11 mouse cellular contexts compared by ENCODE assay signal in the genomic region with DNA sequence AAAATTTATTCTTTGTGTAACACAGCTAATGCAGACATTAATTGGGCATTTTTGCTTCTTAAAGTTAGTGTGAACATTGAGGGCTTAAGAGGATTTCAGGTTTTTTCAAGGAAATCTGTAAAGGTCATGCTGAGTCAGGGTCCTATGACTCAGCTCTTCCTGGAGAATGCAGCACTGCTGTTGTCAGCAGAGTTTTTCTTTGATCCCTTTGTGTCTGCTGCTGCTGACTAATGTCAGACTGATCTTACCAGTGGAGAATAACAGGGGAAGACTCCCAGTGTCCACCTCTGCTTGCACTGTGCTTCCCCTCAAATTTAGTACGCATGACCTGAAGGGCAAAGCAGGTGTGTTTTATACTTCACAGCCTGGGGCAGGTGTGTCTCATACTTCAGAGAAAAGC. TPM values are rescaled to one million over a fixed set of nuclear protein-coding genes. Genes with fewer than 3 reads are reported as not detected.
A peak's percentile ranks its signal among the peaks of the same experiment; 100 is the strongest.
DNase-seq lines count a peak whose midpoint lies in the region; ATAC-seq and TF ChIP-seq lines count a peak whose summit lies in the region.
"Had no signal": no experiment of that assay in that cellular context is flagged by ENCODE, and none has a peak within 500 bp of the region (broad histone marks: within the 10 kb centered on the region; RNA-seq: fewer than 3 reads in every experiment).

No protein-coding gene starts in this region.

- H3K79me2 ChIP-seq in myocyte (ENCODE audit: control insufficient read depth, insufficient read depth), result no peaks in the 10 kb centered on the region

- DNase-seq in adipocyte (ENCODE audit: low spot score), result peak; percentile 16
- no peak for DNase-seq in thymus, postnatal 10 days (ENCODE audit: low spot score in 2 of 2)
- DNase-seq in urinary bladder, postnatal 25 days (ENCODE audit: low spot score), result no peak
- DNase-seq in ovary, postnatal 10 days (ENCODE audit: low spot score), result no peak
- DNase-seq: kidney, adult 8-10 months had no signal

- no peak overlapping the region for H3K27ac ChIP-seq in intestine, embryonic 16.5 days (ENCODE audit: low read length)
- no peak overlapping the region; the same call in 1 of the 2 replicates for H3K27ac ChIP-seq in intestine, postnatal 0 days (ENCODE audit: low read depth, low read length)
- peak overlapping the region; percentile 60 for H3K27ac ChIP-seq in embryonic fibroblast, embryonic 13.5 days (ENCODE audit: insufficient read depth, low read length)
- H3K27ac ChIP-seq: embryonic facial prominence, embryonic 13.5 days had no signal

- no peak overlapping the region for H3K9ac ChIP-seq in intestine, embryonic 16.5 days (ENCODE audit: low read depth, low read length)
- H3K9ac ChIP-seq in intestine, postnatal 0 days (ENCODE audit: low read depth, low read length), result no peak overlapping the region
- H3K9ac ChIP-seq: embryonic facial prominence, embryonic 13.5 days had no signal

- ATAC-seq in intestine, embryonic 16.5 days, result 0 out of 2 replicates have a peak, but pooled peaks have one; percentile 38
- no peak for ATAC-seq in intestine, postnatal 0 days

- TF ChIP-seq POLR2A in embryonic fibroblast, embryonic 13.5 days (IDR thresholded peaks at IDR 0.05; ENCODE audit: low read depth, low read length), result no peak
- no peak for TF ChIP-seq POLR2A in myocyte (IDR thresholded peaks at IDR 0.05; ENCODE audit: insufficient read length, low read depth)

- no peak overlapping the region for H3ac ChIP-seq in myocyte (ENCODE audit: control insufficient read depth, insufficient read length)

- H3K9me3 ChIP-seq in intestine, embryonic 16.5 days (ENCODE audit: control insufficient read depth, low read length), result no peaks in the 10 kb centered on the region
- H3K9me3 ChIP-seq in intestine, postnatal 0 days (ENCODE audit: control insufficient read depth), result no peaks in the 10 kb centered on the region
- H3K9me3 ChIP-seq: embryonic facial prominence, embryonic 13.5 days had no signal

- no peaks in the 10 kb centered on the region for H3K27me3 ChIP-seq in intestine, embryonic 16.5 days (replicated peaks; ENCODE audit: control insufficient read depth, insufficient read depth, low read length)
- no peaks in the 10 kb centered on the region for H3K27me3 ChIP-seq in intestine, postnatal 0 days (replicated peaks; ENCODE audit: control insufficient read depth, insufficient read depth, low read length)
- no peaks in the 10 kb centered on the region for H3K27me3 ChIP-seq in myocyte (ENCODE audit: control insufficient read depth, insufficient read depth, insufficient read length)
- H3K27me3 ChIP-seq: embryonic facial prominence, embryonic 13.5 days had no signal

- no peak overlapping the region for H3K4me2 ChIP-seq in intestine, embryonic 16.5 days (ENCODE audit: low read depth, low read length)
- no peak overlapping the region for H3K4me2 ChIP-seq in intestine, postnatal 0 days (replicated peaks; ENCODE audit: low read depth)
- H3K4me2 ChIP-seq in myocyte (ENCODE audit: low read depth), result peak overlapping the region; percentile 7
- H3K4me2 ChIP-seq: embryonic facial prominence, embryonic 13.5 days; midbrain, embryonic 11.5 days had no signal

- H3K4me3 ChIP-seq in intestine, embryonic 16.5 days (ENCODE audit: low read length), result no peak overlapping the region
- no peak overlapping the region for H3K4me3 ChIP-seq in intestine, postnatal 0 days (ENCODE audit: low read depth, low read length)
- H3K4me3 ChIP-seq in embryonic fibroblast, embryonic 13.5 days (ENCODE audit: insufficient read depth, low read length), result no peak overlapping the region
- no peak overlapping the region for H3K4me3 ChIP-seq in myocyte
- H3K4me3 ChIP-seq: embryonic facial prominence, embryonic 13.5 days had no signal

- H3K4me1 ChIP-seq in intestine, embryonic 16.5 days (ENCODE audit: control insufficient read depth, insufficient read depth, low read length), result no peaks in the 10 kb centered on the region
- H3K4me1 ChIP-seq in intestine, postnatal 0 days (replicated peaks; ENCODE audit: control insufficient read depth, insufficient read depth, low read length), result no peaks in the 10 kb centered on the region
- peaks cover 4% of the 10 kb centered on the region; the same call in 1 of the 2 replicates for H3K4me1 ChIP-seq in embryonic fibroblast, embryonic 13.5 days (ENCODE audit: control insufficient read depth, insufficient read depth, low read length)
- H3K4me1 ChIP-seq: embryonic facial prominence, embryonic 13.5 days had no signal

- TF ChIP-seq CTCF in intestine, postnatal 0 days (IDR thresholded peaks at IDR 0.05; ENCODE audit: low read depth), result no peak
- TF ChIP-seq CTCF in embryonic fibroblast, embryonic 13.5 days (IDR thresholded peaks at IDR 0.05; ENCODE audit: borderline replicate concordance, insufficient read depth, low read length), result no peak

- WGBS in intestine, embryonic 16.5 days, result 89% methylated on average over 1 of the region's 1 CpGs
- WGBS in intestine, postnatal 0 days, result 91% methylated on average over 1 of the region's 1 CpGs

- H3K36me3 ChIP-seq in intestine, embryonic 16.5 days (ENCODE audit: control insufficient read depth, insufficient read depth, low read length), result peaks cover 5% of the 10 kb centered on the region
- H3K36me3 ChIP-seq in intestine, postnatal 0 days (ENCODE audit: control insufficient read depth, insufficient read depth), result peaks cover 15% of the 10 kb centered on the region; the same call in 1 of the 2 replicates
- peaks cover 43% of the 10 kb centered on the region for H3K36me3 ChIP-seq in myocyte (ENCODE audit: control insufficient read depth, insufficient read depth)

TF ChIP-seq in myocyte, 11 proteins besides CTCF, POLR2A, EP300 and RAD21:
- TF ChIP-seq E2F4 (IDR thresholded peaks at IDR 0.05; ENCODE audit: insufficient read depth) (no peak), MAX (IDR thresholded peaks at IDR 0.05; ENCODE audit: low read depth) (no peak), CEBPB (IDR thresholded peaks at IDR 0.05; ENCODE audit: insufficient read depth, poor library complexity, severe bottlenecking) (no peak), MYOG (IDR thresholded peaks at IDR 0.05; ENCODE audit: control insufficient read depth in 1 of 3, insufficient read depth in 1 of 3, insufficient read length in 2 of 3, low read depth in 2 of 3) (no peak), TCF3 (IDR thresholded peaks at IDR 0.05; ENCODE audit: insufficient read length, low read depth) (no peak), REST (IDR thresholded peaks at IDR 0.05; ENCODE audit: insufficient read depth, insufficient read length) (no peak), TCF12 (IDR thresholded peaks at IDR 0.05; ENCODE audit: insufficient read depth, poor library complexity, severe bottlenecking) (no peak)

RNA-seq across cellular contexts. Expression of a gene that starts 27.9 kb away (rescaled TPM):
- 15.9 and 16.3 TPM in 2 replicates for polyA plus RNA-seq in intestine, embryonic 16.5 days (2015; fragmentation: Nextera tagmentation; extraction: Ambion mirVana)
- polyA plus RNA-seq in intestine, postnatal 0 days (2015; fragmentation: Nextera tagmentation; extraction: Ambion mirVana), result 7.7 and 10.0 TPM in 2 replicates
- 24.9 and 30.7 TPM in 2 replicates for polyA plus RNA-seq in embryonic fibroblast, embryonic 13.5 days (2011; ENCODE audit: insufficient read length, low read depth, missing spikeins)
- polyA plus RNA-seq in myocyte (2012; fragmentation: generic; extraction: Trizol), result 4.9 TPM

RNA-seq across cellular contexts. Expression of a gene that starts 48.0 kb away (rescaled TPM):
- polyA plus RNA-seq in intestine, embryonic 16.5 days (2015; fragmentation: Nextera tagmentation; extraction: Ambion mirVana), result 51.0 and 59.6 TPM in 2 replicates
- polyA plus RNA-seq in intestine, postnatal 0 days (2015; fragmentation: Nextera tagmentation; extraction: Ambion mirVana), result 113 and 131 TPM in 2 replicates
- polyA plus RNA-seq in embryonic fibroblast, embryonic 13.5 days (2011; ENCODE audit: insufficient read length, low read depth, missing spikeins), result 50.9 and 66.6 TPM in 2 replicates
- polyA plus RNA-seq in myocyte (2012; fragmentation: generic; extraction: Trizol), result 37.1 TPM
